Mouse (Mus musculus) thymus, postnatal 0 days (tissue): ENCODE measurements around the gene Olfr722. TPM values are rescaled to one million over a fixed set of nuclear protein-coding genes. Genes with fewer than 3 reads are reported as not detected.
"Not testable (repeated sequence)": the region's sequence is repeated elsewhere in the genome, so short reads cannot be mapped to it uniquely, and the experiment has no call there.

ENCODE experiments used
- DNase-seq: peaks from one replicate; pipeline ENCODE4 v3.0.0-alpha.2; 2015; ENCODE audit warnings: low spot score
- polyA plus RNA-seq: library from polyadenylated mRNA; unstranded; fragments of >200 nt; fragmentation: Nextera tagmentation; extraction: Ambion mirVana; gene quantifications from 2 replicates; pipeline ENCODE4 v1.2.1, GENCODE M21; 2015

The Olfr722 gene
- polyA plus RNA-seq, result not detected in 2 replicates

GRCm38 (mm10) chr14:49901899-49902298 is at the start of gene Olfr722:
Gene Olfr722, minus strand, starts transcription at chr14:49901999.
- DNase-seq, result no peak

- not testable (repeated sequence) for DNase-seq
Measured at GRCm38 (mm10) chr14:49931687-49932086, 29.9 kb upstream of the Olfr722 start, which contains the start of gene Olfr723. Gene Olfr723, minus strand, starts transcription at chr14:49931787.

- no peak for DNase-seq
Measured at GRCm38 (mm10) chr14:49860387-49860786, 41.4 kb downstream of the Olfr722 start.

Other genes with a start within 250 kb of the Olfr722 start
- gene Armh4, start 118.6 kb downstream of the Olfr722 start, polyA plus RNA-seq, result 0.32 and 0.40 TPM in 2 replicates
- not detected in 2 replicates for gene Olfr723, start 29.8 kb upstream of the Olfr722 start, polyA plus RNA-seq
- gene Olfr724, start 61.3 kb upstream of the Olfr722 start, polyA plus RNA-seq, result not detected in 2 replicates
- not detected in 2 replicates for gene Olfr725, start 138.4 kb upstream of the Olfr722 start, polyA plus RNA-seq
- not detected in 2 replicates for gene Olfr726, start 189.0 kb upstream of the Olfr722 start, polyA plus RNA-seq
- not detected in 2 replicates for gene Olfr727, start 221.2 kb upstream of the Olfr722 start, polyA plus RNA-seq
- not detected in 2 replicates for gene Olfr728, start 240.7 kb upstream of the Olfr722 start, polyA plus RNA-seq